Mouse (Mus musculus) heart, embryonic 15.5 days (tissue): ENCODE measurements around the gene Egr2. TPM values are rescaled to one million over a fixed set of nuclear protein-coding genes. Genes with fewer than 3 reads are reported as not detected.
A peak's percentile ranks its signal among the peaks of the same experiment; 100 is the strongest.

Experiments
- ATAC-seq: fragments of 200-750 bp; cut with Nextera tagmentation; replicated peaks from 2 replicates; pipeline ENCODE4 v1.8.0; 2017; ENCODE audit warnings: low read depth, moderate TSS enrichment; ENCODE audit not compliant: insufficient number of reproducible peaks, insufficient read depth, low FRiP score
- H3K27ac ChIP-seq: fragments of 300-500 bp; sonication (generic); 2 replicates; pipeline ENCODE4 v1.5.1; 2015; ENCODE audit warnings: mild to moderate bottlenecking, inconsistent platforms
- H3K27me3 ChIP-seq: fragments of 300-500 bp; sonication (generic); 2 replicates; pipeline ENCODE4 v1.6.1; 2015; ENCODE audit warnings: inconsistent platforms
- H3K36me3 ChIP-seq: fragments of 300-500 bp; sonication (generic); 2 replicates; pipeline ENCODE4 v1.6.1; 2015; ENCODE audit warnings: mild to moderate bottlenecking, inconsistent platforms
- H3K4me1 ChIP-seq: fragments of 300-500 bp; sonication (generic); replicated peaks from 2 replicates; pipeline ENCODE4 v1.6.1; 2015; ENCODE audit warnings: inconsistent platforms
- H3K4me2 ChIP-seq: fragments of 300-500 bp; sonication (generic); 2 replicates; pipeline ENCODE4 v1.6.1; 2015; ENCODE audit warnings: inconsistent platforms, mild to moderate bottlenecking, moderate library complexity
- H3K4me3 ChIP-seq: fragments of 300-500 bp; sonication (generic); 2 replicates; pipeline ENCODE4 v1.5.1; 2015; ENCODE audit warnings: mild to moderate bottlenecking, inconsistent platforms
- H3K9ac ChIP-seq: fragments of 300-500 bp; sonication (generic); 2 replicates; pipeline ENCODE4 v1.6.1; 2015; ENCODE audit warnings: mild to moderate bottlenecking, inconsistent platforms
- H3K9me3 ChIP-seq: fragments of 300-500 bp; sonication (generic); replicated peaks from 2 replicates; pipeline ENCODE4 v1.6.1; 2016; ENCODE audit warnings: inconsistent platforms
- WGBS: fragments of 180-500 bp; shearing (Covaris S2); methylation state at CpG from one replicate; pipeline ENCODE4 v1.1.7; 2015; ENCODE audit warnings: mixed read lengths; 5-methylcytosine and 5-hydroxymethylcytosine counted together
- polyA plus RNA-seq: library from polyadenylated mRNA; unstranded; fragments of >200 nt; fragmentation: Nextera tagmentation; extraction: Ambion mirVana; gene quantifications from 2 replicates; pipeline ENCODE4 v1.2.1, GENCODE M21; 2015

Egr2 gene
- polyA plus RNA-seq: 1.5 and 1.6 TPM in 2 replicates

- Histone ChIP-seq H3K9ac (peak within 1 kb of the TSS; percentile 65; the same call in 1 of the 2 replicates), H3K36me3 (no peaks in the 10 kb centered on the region), H3K4me3 (peak within 1 kb of the TSS; percentile 75), H3K27me3 (peaks cover 73% of the 10 kb centered on the region), H3K9me3 (no peaks in the 10 kb centered on the region), H3K27ac (no peak within 1 kb of the TSS), H3K4me1 (peaks cover 41% of the 10 kb centered on the region), H3K4me2 (peak within 1 kb of the TSS; percentile 99)
- no peak for ATAC-seq
- WGBS: under 1% methylated on average over 36 of the region's 37 CpGs
Observed at GRCm38 (mm10) chr10:67535256-67535655, at the start of gene Egr2. TSS of gene Egr2 (plus strand) at chr10:67535475.

GRCm38 (mm10) chr10:67487496-67487895 is 47.8 kb upstream of the Egr2 start:
- Histone ChIP-seq H3K4me2 (no peak overlapping the region), H3K27ac (no peak overlapping the region), H3K27me3 (no peaks in the 10 kb centered on the region), H3K9ac (no peak overlapping the region), H3K36me3 (no peaks in the 10 kb centered on the region), H3K4me1 (no peaks in the 10 kb centered on the region), H3K4me3 (no peak overlapping the region), H3K9me3 (no peaks in the 10 kb centered on the region)
- ATAC-seq: no peak
- WGBS: 81% methylated on average over 7 of the region's 7 CpGs

- WGBS: 84% methylated on average over 6 of the region's 6 CpGs
- H3K9ac ChIP-seq: no peak overlapping the region
- H3K4me1 ChIP-seq: no peaks in the 10 kb centered on the region
- ATAC-seq: no peak
- H3K9me3 ChIP-seq: no peaks in the 10 kb centered on the region
- H3K4me3 ChIP-seq: no peak overlapping the region
- no peak overlapping the region for H3K4me2 ChIP-seq
- H3K36me3 ChIP-seq: no peaks in the 10 kb centered on the region
- no peaks in the 10 kb centered on the region for H3K27me3 ChIP-seq
- no peak overlapping the region for H3K27ac ChIP-seq
Observed at GRCm38 (mm10) chr10:67489836-67490235, 45.4 kb upstream of the Egr2 start.

GRCm38 (mm10) chr10:67490632-67491031 is 44.6 kb upstream of the Egr2 start:
- 72% methylated on average over 5 of the region's 5 CpGs for WGBS
- Histone ChIP-seq H3K9ac (no peak overlapping the region), H3K27me3 (no peaks in the 10 kb centered on the region), H3K27ac (no peak overlapping the region), H3K9me3 (no peaks in the 10 kb centered on the region), H3K4me2 (no peak overlapping the region), H3K4me3 (no peak overlapping the region), H3K4me1 (no peaks in the 10 kb centered on the region), H3K36me3 (no peaks in the 10 kb centered on the region)
- no peak for ATAC-seq

GRCm38 (mm10) chr10:67492161-67492571 is 43.1 kb upstream of the Egr2 start:
- H3K9ac ChIP-seq: no peak overlapping the region
- no peaks in the 10 kb centered on the region for H3K27me3 ChIP-seq
- WGBS: 66% methylated on average over 11 of the region's 11 CpGs
- ATAC-seq: no peak
- no peaks in the 10 kb centered on the region for H3K9me3 ChIP-seq
- H3K4me1 ChIP-seq: no peaks in the 10 kb centered on the region
- no peaks in the 10 kb centered on the region for H3K36me3 ChIP-seq
- H3K4me3 ChIP-seq: no peak overlapping the region
- no peak overlapping the region for H3K27ac ChIP-seq
- no peak overlapping the region for H3K4me2 ChIP-seq

GRCm38 (mm10) chr10:67493556-67493955 is 41.7 kb upstream of the Egr2 start:
- Histone ChIP-seq H3K36me3 (no peaks in the 10 kb centered on the region), H3K4me3 (no peak overlapping the region), H3K27ac (no peak overlapping the region), H3K9ac (no peak overlapping the region), H3K27me3 (no peaks in the 10 kb centered on the region), H3K9me3 (no peaks in the 10 kb centered on the region), H3K4me2 (no peak overlapping the region), H3K4me1 (no peaks in the 10 kb centered on the region)
- WGBS: 58% methylated on average over 8 of the region's 8 CpGs
- ATAC-seq: no peak

GRCm38 (mm10) chr10:67497144-67497892 is 38.0 kb upstream of the Egr2 start:
- no peak overlapping the region for H3K9ac ChIP-seq
- H3K27me3 ChIP-seq: no peaks in the 10 kb centered on the region
- WGBS: 81% methylated on average over 15 of the region's 15 CpGs
- H3K9me3 ChIP-seq: no peaks in the 10 kb centered on the region
- H3K36me3 ChIP-seq: no peaks in the 10 kb centered on the region
- H3K4me2 ChIP-seq: no peak overlapping the region
- no peak for ATAC-seq
- H3K4me3 ChIP-seq: no peak overlapping the region
- no peaks in the 10 kb centered on the region for H3K4me1 ChIP-seq
- H3K27ac ChIP-seq: no peak overlapping the region

GRCm38 (mm10) chr10:67497951-67498350 is 37.3 kb upstream of the Egr2 start:
- Histone ChIP-seq H3K4me1 (no peaks in the 10 kb centered on the region), H3K27me3 (no peaks in the 10 kb centered on the region), H3K27ac (no peak overlapping the region), H3K9ac (no peak overlapping the region), H3K9me3 (no peaks in the 10 kb centered on the region), H3K4me3 (no peak overlapping the region), H3K4me2 (no peak overlapping the region), H3K36me3 (no peaks in the 10 kb centered on the region)
- WGBS: 86% methylated on average over 9 of the region's 9 CpGs
- no peak for ATAC-seq

GRCm38 (mm10) chr10:67503320-67503995 is 31.8 kb upstream of the Egr2 start:
- 51% methylated on average over 15 of the region's 15 CpGs for WGBS
- no peak for ATAC-seq
- Histone ChIP-seq H3K27ac (no peak overlapping the region; the same call in 1 of the 2 replicates), H3K9me3 (no peaks in the 10 kb centered on the region), H3K36me3 (no peaks in the 10 kb centered on the region), H3K4me3 (no peak overlapping the region), H3K27me3 (no peaks in the 10 kb centered on the region), H3K4me1 (no peaks in the 10 kb centered on the region), H3K9ac (no peak overlapping the region), H3K4me2 (no peak overlapping the region)

- no peak overlapping the region for H3K9ac ChIP-seq
- H3K27ac ChIP-seq: no peak overlapping the region; the same call in 1 of the 2 replicates
- H3K4me1 ChIP-seq: no peaks in the 10 kb centered on the region
- no peak overlapping the region for H3K4me3 ChIP-seq
- ATAC-seq: no peak
- H3K27me3 ChIP-seq: no peaks in the 10 kb centered on the region
- no peaks in the 10 kb centered on the region for H3K36me3 ChIP-seq
- no peak overlapping the region for H3K4me2 ChIP-seq
- WGBS: 47% methylated on average over 5 of the region's 5 CpGs
- no peaks in the 10 kb centered on the region for H3K9me3 ChIP-seq
Observed at GRCm38 (mm10) chr10:67504046-67504445, 31.2 kb upstream of the Egr2 start.

- no peak for ATAC-seq
- no peak overlapping the region for H3K9ac ChIP-seq
Observed at GRCm38 (mm10) chr10:67505248-67505647, 30.0 kb upstream of the Egr2 start.

More at GRCm38 (mm10) chr10:67505248-67505647, 30.0 kb upstream of the Egr2 start:
- no peaks in the 10 kb centered on the region for H3K27me3 ChIP-seq
- no peaks in the 10 kb centered on the region for H3K9me3 ChIP-seq
- no peak overlapping the region for H3K4me2 ChIP-seq
- no peaks in the 10 kb centered on the region for H3K4me1 ChIP-seq
- H3K27ac ChIP-seq: no peak overlapping the region
- no peak overlapping the region for H3K4me3 ChIP-seq
- no peaks in the 10 kb centered on the region for H3K36me3 ChIP-seq
- WGBS: 59% methylated on average over 3 of the region's 3 CpGs
